Mouse (Mus musculus): ENCODE measurements around the gene Abhd2. TPM values are rescaled to one million over a fixed set of nuclear protein-coding genes. Genes with fewer than 3 reads are reported as not detected.

Abhd2 gene
- polyA plus RNA-seq, 1 experiment: 12.8 TPM

DNA sequence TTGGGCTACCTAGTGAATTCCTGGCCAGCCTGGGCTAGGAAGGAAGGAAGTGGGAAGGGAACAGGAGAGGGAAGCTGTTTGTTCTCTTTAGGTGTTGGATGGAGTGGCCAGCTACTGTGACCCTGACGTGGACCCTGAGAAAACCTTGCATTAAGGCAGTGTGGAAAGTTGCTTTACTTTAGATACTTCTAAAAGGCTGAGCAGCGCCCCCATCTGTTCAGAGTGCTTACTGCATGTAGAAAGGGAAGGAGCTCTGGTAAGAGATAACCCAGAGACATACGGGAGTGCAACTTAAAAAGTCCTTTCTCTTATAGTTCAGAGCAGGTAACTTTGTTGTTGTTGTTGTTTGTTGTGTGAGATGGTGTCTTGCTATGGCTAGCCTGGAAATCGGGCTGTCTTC is 72.9 kb downstream of the Abhd2 start:
- peak; percentile 12 to 27 for DNase-seq (ENCODE audit: low read depth in 1 of 2, low spot score in 2 of 2)
- H3K27me3 ChIP-seq (ENCODE audit: control insufficient read depth, insufficient read depth, low read length): no peaks in the 10 kb centered on the region
- WGBS: 57% methylated on average over 4 of the region's 4 CpGs
- TF ChIP-seq CTCF (IDR thresholded peaks at IDR 0.05; ENCODE audit: extremely low read depth, insufficient read depth, insufficient read length, insufficient replicate concordance) (no peak), POLR2A (IDR thresholded peaks at IDR 0.05; ENCODE audit: low read depth, low read length) (no peak)
- H3K27ac ChIP-seq (ENCODE audit: insufficient read depth, low read length): no peak overlapping the region
- H3K36me3 ChIP-seq (ENCODE audit: control insufficient read depth, insufficient read depth, low read length): peaks cover 9% of the 10 kb centered on the region
- no peaks in the 10 kb centered on the region for H3K4me1 ChIP-seq (ENCODE audit: control insufficient read depth, insufficient read depth, insufficient read length)
- H3K4me3 ChIP-seq (ENCODE audit: extremely low read depth, insufficient read depth, insufficient read length): no peak overlapping the region

DNA sequence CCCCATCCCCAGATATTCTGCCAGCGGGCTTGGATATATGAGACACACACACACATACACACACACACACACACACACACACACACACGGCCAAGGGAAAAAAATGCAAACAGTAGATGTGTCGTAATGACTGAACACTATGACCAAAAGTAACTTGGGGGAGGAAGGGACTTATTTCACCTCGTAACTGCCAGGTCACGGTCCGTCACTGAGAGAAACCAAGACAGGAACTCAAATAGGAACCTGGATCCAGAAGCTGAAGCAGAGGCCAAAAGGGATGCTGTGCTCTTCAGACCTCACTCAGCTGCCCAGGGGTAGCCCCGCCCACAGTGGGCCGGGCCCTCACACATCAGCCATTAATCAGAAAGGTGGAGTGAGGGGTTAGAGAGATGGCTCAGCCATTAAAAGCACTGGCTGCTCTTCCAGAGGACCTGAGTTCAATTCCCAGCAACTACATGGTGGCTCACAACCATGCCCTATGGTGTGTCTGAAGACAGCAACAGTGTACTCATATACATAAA is 73.6 kb downstream of the Abhd2 start:
- no peaks in the 10 kb centered on the region for H3K27me3 ChIP-seq (ENCODE audit: control insufficient read depth, insufficient read depth, low read length)
- H3K36me3 ChIP-seq (ENCODE audit: control insufficient read depth, insufficient read depth, low read length): peaks cover 12% of the 10 kb centered on the region
- no peak overlapping the region for H3K27ac ChIP-seq (ENCODE audit: insufficient read depth, low read length)
- no peaks in the 10 kb centered on the region for H3K4me1 ChIP-seq (ENCODE audit: control insufficient read depth, insufficient read depth, insufficient read length)
- TF ChIP-seq POLR2A (IDR thresholded peaks at IDR 0.05; ENCODE audit: low read depth, low read length) (no peak), CTCF (IDR thresholded peaks at IDR 0.05; ENCODE audit: extremely low read depth, insufficient read depth, insufficient read length, insufficient replicate concordance) (no peak)
- no peak for DNase-seq (ENCODE audit: low read depth in 1 of 2, low spot score in 2 of 2)
- H3K4me3 ChIP-seq (ENCODE audit: extremely low read depth, insufficient read depth, insufficient read length): no peak overlapping the region
- WGBS: 89% methylated on average over 8 of the region's 8 CpGs

DNA sequence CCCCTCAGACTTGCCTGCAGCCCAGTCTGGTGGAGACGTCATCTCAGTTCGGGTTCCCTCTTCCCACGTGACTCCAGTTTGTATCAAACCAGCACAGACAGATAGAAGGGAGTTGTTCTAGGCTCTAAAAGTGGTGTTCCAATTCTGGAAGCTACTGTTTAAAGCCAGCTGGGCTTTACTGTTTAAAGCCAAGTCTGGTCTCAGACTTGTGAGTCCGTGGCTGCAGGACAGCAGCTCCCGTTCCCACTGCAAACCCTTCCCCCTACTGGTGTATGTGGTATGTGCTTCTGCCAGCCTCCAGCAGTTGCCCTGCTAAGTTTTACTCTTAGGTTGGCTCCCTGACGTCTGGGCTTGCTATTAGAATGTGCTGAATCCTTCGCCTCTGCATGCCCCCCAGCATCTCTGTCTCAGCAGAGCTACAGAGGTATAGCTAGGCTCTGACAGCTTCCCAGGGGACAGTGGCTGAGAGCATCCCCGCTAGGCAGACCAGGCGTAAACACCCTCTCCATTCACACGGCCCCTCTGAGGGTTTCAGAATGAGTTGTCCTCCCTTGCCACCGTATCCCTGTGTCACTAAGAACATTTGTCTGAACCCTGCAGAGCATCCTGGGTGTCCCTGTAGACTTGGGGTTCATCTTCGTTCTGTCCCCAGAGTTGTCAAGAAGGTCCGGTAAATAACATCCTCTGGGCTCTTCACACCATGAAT is 74.3 kb downstream of the Abhd2 start:
- Histone ChIP-seq H3K36me3 (ENCODE audit: control insufficient read depth, insufficient read depth, low read length) (peaks cover 14% of the 10 kb centered on the region), H3K4me1 (ENCODE audit: control insufficient read depth, insufficient read depth, insufficient read length) (no peaks in the 10 kb centered on the region), H3K27me3 (ENCODE audit: control insufficient read depth, insufficient read depth, low read length) (no peaks in the 10 kb centered on the region), H3K27ac (ENCODE audit: insufficient read depth, low read length) (no peak overlapping the region), H3K4me3 (ENCODE audit: extremely low read depth, insufficient read depth, insufficient read length) (no peak overlapping the region)
- no peak for DNase-seq (ENCODE audit: low read depth in 1 of 2, low spot score in 2 of 2)
- no peak for TF ChIP-seq CTCF (IDR thresholded peaks at IDR 0.05; ENCODE audit: extremely low read depth, insufficient read depth, insufficient read length, insufficient replicate concordance)
- TF ChIP-seq POLR2A (IDR thresholded peaks at IDR 0.05; ENCODE audit: low read depth, low read length): no peak
- 91% methylated on average over 13 of the region's 13 CpGs for WGBS

- H3K27ac ChIP-seq (ENCODE audit: insufficient read depth, low read length): no peak overlapping the region
- no peaks in the 10 kb centered on the region for H3K4me1 ChIP-seq (ENCODE audit: control insufficient read depth, insufficient read depth, insufficient read length)
- H3K27me3 ChIP-seq (ENCODE audit: control insufficient read depth, insufficient read depth, low read length): no peaks in the 10 kb centered on the region
- DNase-seq (ENCODE audit: low read depth in 1 of 2, low spot score in 2 of 2): no peak
- no peak for TF ChIP-seq POLR2A (IDR thresholded peaks at IDR 0.05; ENCODE audit: low read depth, low read length)
- TF ChIP-seq CTCF (IDR thresholded peaks at IDR 0.05; ENCODE audit: extremely low read depth, insufficient read depth, insufficient read length, insufficient replicate concordance): no peak
- WGBS: 95% methylated on average over 8 of the region's 8 CpGs
- no peak overlapping the region for H3K4me3 ChIP-seq (ENCODE audit: extremely low read depth, insufficient read depth, insufficient read length)
- H3K36me3 ChIP-seq (ENCODE audit: control insufficient read depth, insufficient read depth, low read length): peaks cover 18% of the 10 kb centered on the region
Observed at GRCm38 (mm10) chr7:79348816-79349215, 75.8 kb downstream of the Abhd2 start.

- peak; percentile 41 to 52 for DNase-seq (ENCODE audit: low read depth in 1 of 2, low spot score in 2 of 2)
- 58% methylated on average over 12 of the region's 12 CpGs for WGBS
- Histone ChIP-seq H3K4me1 (ENCODE audit: control insufficient read depth, insufficient read depth, insufficient read length) (no peaks in the 10 kb centered on the region), H3K36me3 (ENCODE audit: control insufficient read depth, insufficient read depth, low read length) (peaks cover 24% of the 10 kb centered on the region), H3K4me3 (ENCODE audit: extremely low read depth, insufficient read depth, insufficient read length) (no peak overlapping the region), H3K27me3 (ENCODE audit: control insufficient read depth, insufficient read depth, low read length) (no peaks in the 10 kb centered on the region), H3K27ac (ENCODE audit: insufficient read depth, low read length) (no peak overlapping the region)
- TF ChIP-seq CTCF (IDR thresholded peaks at IDR 0.05; ENCODE audit: extremely low read depth, insufficient read depth, insufficient read length, insufficient replicate concordance) (peak; percentile 81; the same call in 1 of the 2 replicates), POLR2A (IDR thresholded peaks at IDR 0.05; ENCODE audit: low read depth, low read length) (no peak)
Observed at GRCm38 (mm10) chr7:79349738-79350386, 76.9 kb downstream of the Abhd2 start.

DNA sequence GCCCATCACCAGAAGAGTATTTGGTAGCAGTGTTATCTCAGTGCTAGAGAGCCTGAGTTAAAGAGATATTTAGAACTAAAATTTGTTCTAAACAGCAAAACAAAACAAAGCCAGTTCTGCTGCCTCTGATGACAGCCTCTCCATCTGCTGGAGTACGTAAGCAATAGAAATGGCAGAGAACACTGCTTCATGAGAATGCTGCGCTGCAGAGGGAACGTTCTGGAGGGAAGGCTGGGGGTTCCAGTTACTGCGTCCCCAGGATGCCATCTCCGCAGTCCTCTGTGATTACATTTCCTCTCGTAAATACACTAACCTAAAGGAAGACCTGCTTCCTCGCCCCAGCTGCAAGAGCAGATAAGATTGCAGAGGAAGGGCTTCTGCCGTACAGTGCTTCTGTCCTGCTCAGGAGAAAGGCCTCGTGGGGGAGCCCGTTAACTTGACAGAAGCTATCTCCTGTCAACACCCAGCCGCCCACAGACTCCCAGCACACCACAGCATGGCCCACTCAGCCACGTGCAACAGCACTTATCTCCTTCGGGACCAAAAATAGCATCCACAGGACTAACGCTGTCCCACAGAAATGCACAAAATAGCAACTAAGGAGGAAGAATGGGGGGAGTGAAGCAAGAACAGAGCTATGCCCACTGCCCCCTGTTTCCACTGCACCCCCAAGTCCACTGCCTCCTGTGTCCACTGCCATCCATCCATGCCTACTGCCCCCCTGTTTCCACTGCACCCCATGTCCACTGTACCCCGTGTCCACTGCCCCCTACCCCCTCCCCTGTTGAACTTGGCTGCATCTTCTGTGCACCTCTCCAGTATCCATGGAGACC is 85.6 kb downstream of the Abhd2 start:
- H3K36me3 ChIP-seq (ENCODE audit: control insufficient read depth, insufficient read depth, low read length): peaks cover 42% of the 10 kb centered on the region

More for the DNA sequence above, 85.6 kb downstream of the Abhd2 start:
- H3K4me1 ChIP-seq (ENCODE audit: control insufficient read depth, insufficient read depth, insufficient read length): peaks cover 5% of the 10 kb centered on the region; the same call in 1 of the 2 replicates
- no peak overlapping the region for H3K4me3 ChIP-seq (ENCODE audit: extremely low read depth, insufficient read depth, insufficient read length)
- H3K27ac ChIP-seq (ENCODE audit: insufficient read depth, low read length): no peak overlapping the region
- WGBS: 29% methylated on average over 15 of the region's 15 CpGs
- no peak for DNase-seq (ENCODE audit: low read depth in 1 of 2, low spot score in 2 of 2)
- no peaks in the 10 kb centered on the region for H3K27me3 ChIP-seq (ENCODE audit: control insufficient read depth, insufficient read depth, low read length)
- TF ChIP-seq POLR2A (IDR thresholded peaks at IDR 0.05; ENCODE audit: low read depth, low read length) (no peak), CTCF (IDR thresholded peaks at IDR 0.05; ENCODE audit: extremely low read depth, insufficient read depth, insufficient read length, insufficient replicate concordance) (no peak)

Measured in spleen, adult 2 months (tissue).